Mouse (Mus musculus): ENCODE results near the gene Olfr767. TPM values are rescaled to one million over a fixed set of nuclear protein-coding genes. Genes with fewer than 3 reads are reported as not detected.
A peak's percentile ranks its signal among the peaks of the same experiment; 100 is the strongest.
"Not testable (repeated sequence)": the region's sequence is repeated elsewhere in the genome, so short reads cannot be mapped to it uniquely, and the experiment has no call there.

Gene Olfr767
- total RNA-seq (2021): not detected
- long read RNA-seq, experiment 1: 0 reads
- long read RNA-seq, experiment 2: 0 reads

DNA sequence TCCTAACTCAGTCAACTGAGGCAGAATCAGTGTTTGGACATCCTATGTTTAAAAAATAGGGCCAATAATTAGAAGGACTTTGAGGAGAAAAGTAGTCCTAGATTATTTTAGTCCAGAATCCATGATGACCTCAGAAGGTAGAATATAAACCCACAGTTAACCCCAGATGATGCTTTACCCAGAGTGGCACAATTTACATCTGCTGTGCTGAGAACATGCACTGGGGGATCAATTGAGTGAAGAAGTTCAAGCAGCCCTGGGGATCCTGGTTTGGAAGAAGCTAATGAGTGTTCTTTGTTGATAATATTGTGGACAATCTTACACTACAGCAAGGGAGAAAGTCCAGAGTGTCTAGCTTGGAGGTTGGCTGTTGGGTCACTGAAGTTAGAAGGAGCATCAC lies at the start of gene Olfr767:
Gene Olfr767 (minus strand): TSS at position 101 of the 400 bp plus-strand sequence.
- DNase-seq: not testable (repeated sequence)

DNA sequence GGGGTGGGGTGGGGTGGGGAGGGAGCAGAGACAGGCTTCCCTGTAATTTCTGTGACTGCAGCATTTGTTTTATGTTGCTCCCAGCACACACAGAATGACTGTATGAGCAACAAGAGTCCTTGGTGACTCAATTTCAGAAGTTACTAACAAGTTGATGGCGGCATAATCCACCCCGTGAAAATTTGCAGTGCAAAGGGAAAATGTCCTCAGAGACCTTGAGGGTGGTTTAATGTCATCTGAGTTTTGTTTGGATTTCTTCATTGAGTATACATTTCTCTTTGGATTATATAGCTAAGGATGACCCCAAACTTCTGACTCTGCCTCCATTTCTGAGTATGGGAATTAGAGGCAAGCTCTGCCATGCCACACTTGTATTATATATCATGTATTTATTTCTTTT lies 35.1 kb upstream of the Olfr767 start, which contains the start of gene Olfr769:
Gene Olfr769 (minus strand): TSS at position 101 of the 400 bp plus-strand sequence.
- DNase-seq: no peak

DNA sequence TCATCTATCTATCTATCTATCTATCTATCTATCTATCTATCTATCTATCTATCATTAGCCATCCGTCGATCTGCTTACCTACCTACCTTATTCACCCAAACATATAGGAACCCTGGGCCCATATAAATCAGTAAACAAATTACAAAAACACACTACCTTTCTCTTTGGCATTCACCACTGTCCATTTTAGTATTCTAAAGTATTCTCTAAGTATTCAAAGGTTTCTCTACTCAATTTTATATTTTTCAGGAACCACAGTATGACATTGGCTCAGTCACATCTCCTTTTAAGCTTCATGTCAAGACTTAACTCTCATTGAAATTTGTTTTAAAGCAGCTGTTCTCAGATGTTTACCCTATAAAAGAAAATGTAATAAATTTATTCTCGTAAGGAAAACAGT lies 32.4 kb upstream of the Olfr767 start:
- DNase-seq: no peak

DNA sequence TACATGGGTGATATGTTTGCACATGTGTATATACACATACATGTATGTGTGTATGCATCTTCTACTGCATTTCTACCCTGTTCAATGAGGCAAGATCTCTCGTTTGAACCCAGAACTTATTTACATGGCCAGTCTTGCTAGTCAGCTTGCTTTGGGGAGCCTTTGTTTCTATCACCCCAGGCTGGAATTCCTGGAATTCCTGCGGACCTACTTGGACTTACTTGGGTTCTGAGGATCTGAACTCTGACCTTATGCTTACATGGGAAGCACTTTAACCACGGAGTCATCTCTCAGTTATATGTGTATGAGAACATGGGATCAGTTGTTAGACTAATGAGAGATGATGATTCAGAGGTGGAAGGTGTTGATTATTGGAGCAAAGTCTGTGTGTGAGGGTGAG lies 18.5 kb upstream of the Olfr767 start:
- DNase-seq: no peak

DNA sequence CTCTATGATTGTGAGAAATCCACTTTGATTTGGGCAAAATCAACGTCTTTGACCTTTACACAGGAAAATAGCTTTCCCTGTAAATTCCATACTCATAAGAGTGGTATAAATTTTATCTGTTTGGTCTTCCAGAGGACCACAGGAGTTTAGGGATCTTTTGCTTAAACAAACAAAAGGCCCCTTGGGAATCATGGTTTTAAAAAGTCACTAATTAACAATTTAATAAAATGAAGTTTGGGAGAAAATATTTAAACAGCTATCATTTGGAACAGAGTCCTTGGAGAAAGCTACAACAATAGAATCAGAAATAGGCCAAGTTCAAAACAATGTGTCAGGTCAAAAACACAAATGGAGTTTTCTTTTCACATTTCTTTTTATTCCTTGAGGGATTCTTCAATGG lies 16.6 kb upstream of the Olfr767 start, which contains the start of gene Olfr768:
Gene Olfr768 (minus strand): TSS at position 101 of the 400 bp plus-strand sequence.
- DNase-seq: no peak

DNA sequence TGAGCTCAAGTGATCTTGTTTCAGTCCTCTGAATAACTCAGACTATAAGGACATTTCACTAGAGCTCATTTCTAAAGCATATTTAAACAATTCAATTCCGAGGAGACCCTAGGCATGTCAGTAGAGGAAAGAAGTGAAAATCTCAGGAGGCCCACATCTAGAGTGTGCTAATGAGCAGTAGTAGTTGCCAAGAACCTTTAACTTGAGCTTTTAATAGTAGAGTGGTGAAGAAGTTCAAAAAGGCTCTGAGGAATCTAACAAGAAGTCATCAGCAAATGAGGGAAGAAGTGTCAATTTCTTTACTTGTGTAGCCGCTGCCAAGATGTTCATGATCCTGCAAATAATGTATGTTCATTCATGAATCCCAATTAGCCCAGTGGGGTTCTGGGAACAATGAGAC lies 13.8 kb downstream of the Olfr767 start, which contains the start of gene Olfr766-ps1:
Gene Olfr766-ps1 (minus strand): TSS at position 101 of the 400 bp plus-strand sequence.
- DNase-seq: no peak

DNA sequence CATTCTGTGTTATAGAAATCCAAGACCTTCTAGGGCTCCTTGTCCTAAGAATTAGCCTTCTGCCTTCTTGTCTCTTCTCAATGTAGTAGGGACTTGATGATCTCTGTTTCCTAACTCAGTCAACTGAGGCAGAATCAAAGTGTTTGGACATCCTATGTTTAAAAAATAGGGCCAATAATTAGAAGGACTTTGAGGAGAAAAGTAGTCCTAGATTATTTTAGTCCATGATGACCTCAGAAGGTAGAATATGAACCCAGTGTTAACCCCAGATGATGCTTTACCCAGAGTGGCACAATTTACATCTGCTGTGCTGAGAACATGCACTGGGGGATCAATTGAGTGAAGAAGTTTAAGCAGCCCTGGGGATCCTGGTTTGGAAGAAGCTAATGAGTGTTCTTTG lies 32.8 kb downstream of the Olfr767 start, which contains the start of gene Olfr765:
Gene Olfr765 (minus strand): TSS at position 101 of the 400 bp plus-strand sequence.
- DNase-seq: not testable (repeated sequence)

DNA sequence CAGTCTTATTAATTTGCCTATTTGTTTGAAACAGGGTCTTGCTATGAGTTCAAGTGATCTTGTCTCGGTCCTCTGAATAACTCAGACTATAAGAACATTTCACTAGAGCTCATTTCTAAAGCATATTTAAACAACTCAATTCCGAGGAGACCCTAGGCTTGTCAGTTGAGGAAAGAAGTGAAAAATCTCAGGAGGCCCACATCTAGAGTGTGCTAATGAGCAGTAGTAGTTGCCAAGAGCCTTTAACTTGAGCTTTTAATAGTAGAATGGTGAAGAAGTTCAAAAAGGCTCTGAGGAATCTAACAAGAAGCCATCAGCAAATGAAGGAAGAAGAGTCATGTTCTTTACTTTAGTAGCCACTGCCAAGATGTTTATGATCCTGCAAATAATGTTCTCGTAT lies 42.9 kb downstream of the Olfr767 start, which contains the start of gene Olfr764-ps1:
Gene Olfr764-ps1 (minus strand): TSS at position 101 of the 400 bp plus-strand sequence.
- no peak for DNase-seq

DNA sequence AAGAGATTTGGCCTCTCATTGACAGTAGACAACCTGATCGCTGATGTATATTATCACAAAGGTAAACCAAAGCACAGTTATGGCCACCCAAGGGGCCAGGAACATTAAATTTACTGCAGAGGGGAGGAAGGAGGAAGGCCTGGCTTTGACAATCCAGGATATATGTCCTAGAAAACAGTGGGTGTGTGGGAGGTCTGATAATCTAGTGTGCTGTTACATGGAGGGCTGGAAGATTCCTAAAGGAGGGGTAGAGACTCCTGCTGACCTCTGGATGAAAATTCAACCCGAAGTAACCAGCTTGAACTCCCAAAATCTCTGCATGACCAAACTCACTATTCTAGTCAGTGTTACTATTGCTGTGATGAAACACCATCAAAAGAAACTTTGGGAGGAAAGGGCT lies 54.4 kb downstream of the Olfr767 start:
- no peak for DNase-seq

DNA sequence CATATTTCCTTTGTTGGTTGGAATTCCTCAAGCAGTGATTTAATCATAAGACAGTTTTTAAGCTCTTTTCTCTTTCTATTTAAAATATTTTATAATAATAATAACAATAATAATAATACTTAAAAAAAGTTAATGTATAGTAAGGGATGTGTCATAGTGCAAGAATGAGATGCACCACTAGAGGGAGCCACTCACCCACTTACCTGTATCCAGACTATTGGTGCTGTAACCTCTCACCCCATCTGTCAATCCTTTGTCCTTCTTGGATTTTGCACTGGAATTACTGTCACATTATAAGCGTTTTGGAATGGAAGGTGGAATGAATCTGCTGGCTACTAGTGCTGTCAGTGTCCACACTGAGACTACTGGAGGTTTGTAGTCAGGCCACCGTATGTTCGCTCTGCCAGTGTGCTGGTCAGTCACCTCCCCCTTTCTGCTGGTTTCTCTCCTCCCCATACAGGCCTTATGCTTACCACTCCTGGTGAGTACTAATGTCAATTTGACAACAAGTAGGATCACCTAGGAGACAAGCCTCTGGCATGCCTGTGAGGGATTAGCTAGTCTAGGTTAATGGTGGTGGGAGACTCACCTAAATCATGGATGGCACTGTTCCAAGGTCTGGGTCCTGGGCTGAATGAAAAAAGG lies 56.6 kb downstream of the Olfr767 start:
- DNase-seq: peak; percentile 15

Other genes starting within 250 kb of the Olfr767 start
- 1 to 10 TPM; 8.2 to 9.5 TPM for gene Gdf11, start 191.2 kb downstream of the Olfr767 start, total RNA-seq (2021)
- 100 to 1,000 TPM; 198 to 258 TPM for gene Cd63, start 181.9 kb downstream of the Olfr767 start, total RNA-seq (2021)
- 10 to 100 TPM in 1 of 2 experiments, 1 to 10 TPM in 1; 8.2 to 12.5 TPM for gene Rdh5, start 160.0 kb downstream of the Olfr767 start, total RNA-seq (2021)
- 100 to 1,000 TPM; 201 to 210 TPM for gene Bloc1s1, start 158.9 kb downstream of the Olfr767 start, total RNA-seq (2021)
- 100 to 1,000 TPM; 125 to 127 TPM for gene Itga7, start 149.1 kb downstream of the Olfr767 start, total RNA-seq (2021)
- gene Mettl7b, start 121.9 kb downstream of the Olfr767 start, total RNA-seq (2021): under 1 TPM in 1 of 2 experiments, not detected in 1; 0.19 TPM
- gene Olfr9, start 93.5 kb downstream of the Olfr767 start, total RNA-seq (2021): not detected
- not detected for gene Olfr763, start 72.1 kb downstream of the Olfr767 start, total RNA-seq (2021)
- not detected for gene Olfr764-ps1, start 43.0 kb downstream of the Olfr767 start, total RNA-seq (2021)
- not detected for gene Olfr765, start 32.9 kb downstream of the Olfr767 start, total RNA-seq (2021)
- not detected for gene Olfr766-ps1, start 13.9 kb downstream of the Olfr767 start, total RNA-seq (2021)
- not detected for gene Olfr768, start 16.5 kb upstream of the Olfr767 start, total RNA-seq (2021)
- gene Olfr769, start 35.0 kb upstream of the Olfr767 start, total RNA-seq (2021): not detected
- not detected for gene Olfr770, start 56.1 kb upstream of the Olfr767 start, total RNA-seq (2021)
- not detected for gene Olfr771, start 81.8 kb upstream of the Olfr767 start, total RNA-seq (2021)
- gene Olfr772, start 95.0 kb upstream of the Olfr767 start, total RNA-seq (2021): not detected
- not detected for gene Olfr773, start 104.5 kb upstream of the Olfr767 start, total RNA-seq (2021)
- not detected for gene Olfr774, start 153.3 kb upstream of the Olfr767 start, total RNA-seq (2021)
- not detected for gene Olfr775, start 165.5 kb upstream of the Olfr767 start, total RNA-seq (2021)
- gene Olfr776, start 176.2 kb upstream of the Olfr767 start, total RNA-seq (2021): not detected
- gene Olfr777, start 188.6 kb upstream of the Olfr767 start, total RNA-seq (2021): not detected
- not detected for gene Olfr780, start 235.2 kb upstream of the Olfr767 start, total RNA-seq (2021)
- not detected for gene Olfr781, start 245.9 kb upstream of the Olfr767 start, total RNA-seq (2021)

All from gastrocnemius, postnatal 10 days (tissue).